Mouse (Mus musculus): ENCODE measurements around the gene Hhipl1. TPM values are rescaled to one million over a fixed set of nuclear protein-coding genes. Genes with fewer than 3 reads are reported as not detected.
A peak's percentile ranks its signal among the peaks of the same experiment; 100 is the strongest.

The Hhipl1 gene
- total RNA-seq, 2 experiments from 2014 or later, result 7.6 to 7.8 TPM

GRCm38 (mm10) chr12:108334529-108334928 is 28.5 kb downstream of the Hhipl1 start:
- DNase-seq (ENCODE audit: extremely low spot score in 1 of 2, low spot score in 2 of 2), result peak in 1 of 2 experiments; percentile 62
- intact Hi-C loops (cut with DNase I), result loop anchor here (5.0 kb wide), 1 partner anchor 158 kb away; no protein-coding TSS in a partner anchor

GRCm38 (mm10) chr12:108338572-108339190 is 32.6 kb downstream of the Hhipl1 start:
- intact Hi-C loops (cut with DNase I), result no loop called here
- peak in 1 of 2 experiments; percentile 65 for DNase-seq (ENCODE audit: extremely low spot score in 1 of 2, low spot score in 2 of 2)

- intact Hi-C loops (cut with DNase I), result no loop called here
- DNase-seq (ENCODE audit: extremely low spot score in 1 of 2, low spot score in 2 of 2), result no peak
These were observed 42.1 kb downstream of the Hhipl1 start for GRCm38 (mm10) chr12:108348151-108348550.

- peak in 1 of 2 experiments; percentile 37 for DNase-seq (ENCODE audit: extremely low spot score in 1 of 2, low spot score in 2 of 2)
- intact Hi-C loops (cut with DNase I), result no loop called here
These were observed 43.0 kb downstream of the Hhipl1 start for GRCm38 (mm10) chr12:108349026-108349425.

- DNase-seq (ENCODE audit: extremely low spot score in 1 of 2, low spot score in 2 of 2), result peak in 1 of 2 experiments; percentile 35
- intact Hi-C loops (cut with DNase I), result no loop called here
These were observed 44.9 kb downstream of the Hhipl1 start for GRCm38 (mm10) chr12:108350931-108351330.

- intact Hi-C loops (cut with DNase I), result no loop called here
- DNase-seq (ENCODE audit: extremely low spot score in 1 of 2, low spot score in 2 of 2), result no peak
These were observed 46.5 kb downstream of the Hhipl1 start for GRCm38 (mm10) chr12:108352371-108353136.

GRCm38 (mm10) chr12:108354284-108354683 is 48.2 kb downstream of the Hhipl1 start:
- intact Hi-C loops (cut with DNase I), result no loop called here

GRCm38 (mm10) chr12:108355271-108355670 is 49.2 kb downstream of the Hhipl1 start:
- intact Hi-C loops (cut with DNase I), result no loop called here
- DNase-seq (ENCODE audit: extremely low spot score in 1 of 2, low spot score in 2 of 2), result no peak

More at GRCm38 (mm10) chr12:108354284-108354683, 48.2 kb downstream of the Hhipl1 start:
- DNase-seq (ENCODE audit: extremely low spot score in 1 of 2, low spot score in 2 of 2), result no peak

GRCm38 (mm10) chr12:108355986-108356385 is 49.9 kb downstream of the Hhipl1 start:
- no peak for DNase-seq (ENCODE audit: extremely low spot score in 1 of 2, low spot score in 2 of 2)
- intact Hi-C loops (cut with DNase I), result no loop called here

- DNase-seq (ENCODE audit: extremely low spot score in 1 of 2, low spot score in 2 of 2), result peak; percentile 74 to 83
- intact Hi-C loops (cut with DNase I), result loop anchor here (5.0 kb wide), 2 partner anchors 59 to 129 kb away; no protein-coding TSS in a partner anchor
These were observed 57.7 kb downstream of the Hhipl1 start for GRCm38 (mm10) chr12:108363796-108364195.

GRCm38 (mm10) chr12:108365340-108365739 is 59.3 kb downstream of the Hhipl1 start:
- peak in 1 of 2 experiments; percentile 83 for DNase-seq (ENCODE audit: extremely low spot score in 1 of 2, low spot score in 2 of 2)
- intact Hi-C loops (cut with DNase I), result no loop called here

GRCm38 (mm10) chr12:108365868-108366267 is 59.8 kb downstream of the Hhipl1 start:
- DNase-seq (ENCODE audit: extremely low spot score in 1 of 2, low spot score in 2 of 2), result no peak
- intact Hi-C loops (cut with DNase I), result no loop called here

GRCm38 (mm10) chr12:108367909-108368308 is 61.8 kb downstream of the Hhipl1 start:
- intact Hi-C loops (cut with DNase I), result no loop called here
- peak in 1 of 2 experiments; percentile 50 for DNase-seq (ENCODE audit: extremely low spot score in 1 of 2, low spot score in 2 of 2)

GRCm38 (mm10) chr12:108368921-108369320 is 62.9 kb downstream of the Hhipl1 start:
- DNase-seq (ENCODE audit: extremely low spot score in 1 of 2, low spot score in 2 of 2), result no peak
- intact Hi-C loops (cut with DNase I), result no loop called here

GRCm38 (mm10) chr12:108370596-108371428 is 64.7 kb downstream of the Hhipl1 start, which contains the start of gene Eml1:
TSS of gene Eml1 (plus strand) at chr12:108370957.
- intact Hi-C loops (cut with DNase I), result no loop called here
- DNase-seq (ENCODE audit: extremely low spot score in 1 of 2, low spot score in 2 of 2), result peak in 1 of 2 experiments; percentile 50

GRCm38 (mm10) chr12:108371429-108371765 is 65.3 kb downstream of the Hhipl1 start:
- DNase-seq (ENCODE audit: extremely low spot score in 1 of 2, low spot score in 2 of 2), result no peak
- intact Hi-C loops (cut with DNase I), result no loop called here

GRCm38 (mm10) chr12:108372241-108372640 is 66.2 kb downstream of the Hhipl1 start:
- no peak for DNase-seq (ENCODE audit: extremely low spot score in 1 of 2, low spot score in 2 of 2)

GRCm38 (mm10) chr12:108373611-108374010 is 67.5 kb downstream of the Hhipl1 start:
- intact Hi-C loops (cut with DNase I), result no loop called here
- DNase-seq (ENCODE audit: extremely low spot score in 1 of 2, low spot score in 2 of 2), result no peak

More at GRCm38 (mm10) chr12:108372241-108372640, 66.2 kb downstream of the Hhipl1 start:
- intact Hi-C loops (cut with DNase I), result no loop called here

GRCm38 (mm10) chr12:108374689-108375088 is 68.6 kb downstream of the Hhipl1 start:
- intact Hi-C loops (cut with DNase I), result no loop called here

More at GRCm38 (mm10) chr12:108374689-108375088, 68.6 kb downstream of the Hhipl1 start:
- DNase-seq (ENCODE audit: extremely low spot score in 1 of 2, low spot score in 2 of 2), result no peak
